Mouse (Mus musculus): ENCODE measurements around the gene Phb.
"Not testable (repeated sequence)": the region's sequence is repeated elsewhere in the genome, so short reads cannot be mapped to it uniquely, and the experiment has no call there.

Phb gene

DNA sequence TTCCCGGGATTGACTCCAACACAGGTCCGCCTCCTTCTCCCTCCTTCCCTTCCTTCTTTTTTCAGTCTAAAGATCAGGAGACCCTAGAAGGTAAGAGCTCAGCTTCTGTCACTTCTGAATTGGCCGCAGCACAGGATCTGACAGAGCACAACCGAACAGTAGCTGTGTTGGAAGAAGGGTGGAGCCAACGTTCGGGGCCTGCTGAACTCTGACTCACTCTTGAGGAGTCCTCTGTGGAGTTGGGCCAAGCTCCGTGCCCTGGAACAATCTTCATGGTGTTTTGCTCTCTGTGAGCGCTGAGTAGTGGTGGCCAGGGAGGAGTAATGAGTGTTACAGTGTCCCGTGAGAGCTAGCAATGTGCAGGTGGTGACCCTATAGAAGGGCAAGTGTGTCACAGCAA, 15.8 kb upstream of the Phb start:
- DNase-seq (ENCODE audit: low spot score in 2 of 2): no peak

GRCm38 (mm10) chr11:95657449-95657848, 9.3 kb upstream of the Phb start:
- no peak for DNase-seq (ENCODE audit: low spot score in 2 of 2)

DNA sequence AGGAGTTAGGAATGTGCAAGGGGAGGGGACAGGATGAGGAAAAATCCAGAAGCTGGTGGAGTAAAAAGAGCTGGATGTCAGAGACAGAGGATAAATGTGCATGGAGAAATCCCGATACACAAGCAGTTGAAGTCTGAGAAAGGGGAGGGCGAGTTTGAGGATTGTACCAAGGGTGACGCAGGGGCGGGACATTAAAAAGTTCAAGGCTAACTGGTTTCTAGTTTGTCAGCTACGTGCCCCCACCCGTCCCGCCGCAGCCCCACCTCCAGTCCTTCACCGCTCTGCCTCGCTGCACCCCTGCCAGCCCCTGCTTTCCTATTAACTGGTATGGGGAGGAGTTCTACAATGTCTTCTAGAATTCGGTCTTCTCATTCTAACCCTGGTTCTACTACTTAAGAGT, 420 bp downstream of the Phb start:
- DNase-seq (ENCODE audit: low spot score in 2 of 2): no peak

GRCm38 (mm10) chr11:95668086-95668485, 1.3 kb downstream of the Phb start:
- DNase-seq (ENCODE audit: low spot score in 2 of 2): not testable (repeated sequence)

GRCm38 (mm10) chr11:95675498-95675897, 8.7 kb downstream of the Phb start:
- DNase-seq (ENCODE audit: low spot score in 2 of 2): no peak

GRCm38 (mm10) chr11:95676307-95676706, 9.6 kb downstream of the Phb start:
- DNase-seq (ENCODE audit: low spot score in 2 of 2): peak; percentile 38 to 46

DNA sequence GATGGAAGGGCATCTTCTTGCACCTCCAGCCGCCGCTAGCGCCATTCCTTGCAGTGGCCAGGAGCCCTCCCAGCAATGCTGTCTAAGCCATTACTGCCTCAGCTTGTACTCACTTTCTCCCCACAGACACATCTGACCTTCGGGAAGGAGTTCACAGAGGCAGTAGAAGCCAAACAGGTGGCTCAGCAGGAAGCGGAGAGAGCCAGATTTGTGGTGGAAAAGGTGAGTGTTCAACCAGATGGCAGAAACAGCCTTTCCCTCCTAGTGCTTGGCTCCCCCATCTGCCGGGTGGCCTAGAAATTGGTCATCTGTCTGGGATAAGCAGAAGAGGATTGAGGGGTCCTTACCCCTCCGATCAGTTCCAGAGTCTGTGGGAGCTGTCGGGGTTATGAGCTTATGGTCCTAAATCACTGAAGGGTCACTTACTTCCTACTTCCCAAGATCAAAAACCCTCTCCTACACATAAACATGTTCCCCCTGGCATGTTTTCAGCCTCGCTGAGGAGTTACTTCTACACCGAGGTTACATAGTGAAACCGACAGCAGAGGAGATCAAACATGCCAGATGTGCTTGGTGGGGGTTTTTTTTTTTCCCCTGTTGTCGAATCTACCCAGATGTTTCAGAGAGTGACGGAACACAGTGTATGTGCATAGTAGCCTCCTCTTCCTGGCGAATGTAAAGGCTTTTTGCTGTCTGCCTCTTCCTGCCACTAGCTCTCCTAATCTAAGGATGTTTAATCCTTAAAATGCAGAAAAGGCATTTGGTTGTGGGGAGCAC, 11.4 kb downstream of the Phb start:
- no peak for DNase-seq (ENCODE audit: low spot score in 2 of 2)

- DNase-seq (ENCODE audit: low spot score in 2 of 2): no peak
Observed at GRCm38 (mm10) chr11:95681995-95682601, 15.3 kb downstream of the Phb start.

GRCm38 (mm10) chr11:95682946-95683345, 16.2 kb downstream of the Phb start:
- DNase-seq (ENCODE audit: low spot score in 2 of 2): no peak

- DNase-seq (ENCODE audit: low spot score in 2 of 2): peak; percentile 60 to 82
Observed at GRCm38 (mm10) chr11:95686031-95686430, 19.3 kb downstream of the Phb start.

- DNase-seq (ENCODE audit: low spot score in 2 of 2): no peak
Observed at GRCm38 (mm10) chr11:95687084-95687656, 20.4 kb downstream of the Phb start.

DNA sequence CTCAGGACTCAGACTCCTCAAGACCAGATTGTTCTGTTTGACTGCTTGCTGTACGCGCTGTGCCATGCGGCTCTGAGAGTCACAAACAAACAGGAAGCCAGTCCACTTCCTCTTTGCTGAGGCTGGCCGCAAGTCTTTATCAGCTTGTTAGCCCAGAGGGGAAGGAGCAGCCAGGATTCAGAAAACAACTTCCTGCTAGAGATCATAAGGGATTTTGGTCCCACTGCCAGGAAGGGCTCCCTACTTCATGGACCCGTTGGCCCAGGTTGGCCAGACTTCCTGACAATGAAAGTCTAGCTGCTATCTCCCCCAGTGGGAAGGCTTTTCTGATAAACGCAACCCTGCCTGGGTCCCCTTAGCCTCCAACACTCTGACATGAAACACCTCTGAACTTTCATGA, 21.8 kb downstream of the Phb start:
- no peak for DNase-seq (ENCODE audit: low spot score in 2 of 2)

- no peak for DNase-seq (ENCODE audit: low spot score in 2 of 2)
Observed at GRCm38 (mm10) chr11:95688981-95689380, 22.2 kb downstream of the Phb start.

DNA sequence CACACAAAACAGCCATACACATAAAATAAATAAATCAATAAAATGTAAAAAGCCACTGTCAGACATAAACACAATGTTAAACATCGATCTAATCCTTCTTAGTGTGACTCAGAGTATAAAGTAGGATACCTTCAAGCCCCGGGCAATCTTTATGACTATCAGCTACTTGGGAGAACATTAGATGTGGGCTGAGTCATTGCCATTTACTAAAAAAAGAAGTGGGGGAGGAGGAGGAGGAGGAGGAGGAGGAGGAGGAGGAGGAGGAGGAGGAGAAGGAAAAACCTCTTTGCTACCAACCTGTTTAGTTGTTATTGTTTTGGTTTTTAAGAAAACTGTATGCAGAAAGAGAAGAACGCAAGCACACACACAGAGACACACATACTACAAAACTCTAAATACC, 22.8 kb downstream of the Phb start:
- no peak for DNase-seq (ENCODE audit: low spot score in 2 of 2)

DNA sequence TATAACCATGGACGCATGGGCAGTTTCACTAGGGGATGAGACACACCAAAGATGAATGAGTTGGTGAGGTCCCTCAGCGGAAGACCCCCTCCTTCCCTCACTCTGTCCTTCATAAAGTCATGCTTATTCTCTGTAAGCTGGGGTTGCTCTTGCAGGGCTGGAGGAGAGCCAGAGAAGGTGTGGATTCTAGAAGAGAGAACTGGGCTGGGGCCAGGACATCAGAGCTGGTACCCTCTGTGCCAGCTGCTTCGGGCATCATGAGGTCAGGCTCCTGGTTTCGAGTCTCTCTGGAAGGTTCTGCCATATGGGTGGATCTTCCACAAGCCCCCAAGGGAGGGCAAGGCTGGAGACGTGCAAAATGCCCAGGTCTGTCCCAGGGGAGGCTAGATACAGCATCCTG, 31.8 kb downstream of the Phb start:
- no peak for DNase-seq (ENCODE audit: low spot score in 2 of 2)

- no peak for DNase-seq (ENCODE audit: low spot score in 2 of 2)
Observed at GRCm38 (mm10) chr11:95700778-95701739, 34.3 kb downstream of the Phb start.

DNA sequence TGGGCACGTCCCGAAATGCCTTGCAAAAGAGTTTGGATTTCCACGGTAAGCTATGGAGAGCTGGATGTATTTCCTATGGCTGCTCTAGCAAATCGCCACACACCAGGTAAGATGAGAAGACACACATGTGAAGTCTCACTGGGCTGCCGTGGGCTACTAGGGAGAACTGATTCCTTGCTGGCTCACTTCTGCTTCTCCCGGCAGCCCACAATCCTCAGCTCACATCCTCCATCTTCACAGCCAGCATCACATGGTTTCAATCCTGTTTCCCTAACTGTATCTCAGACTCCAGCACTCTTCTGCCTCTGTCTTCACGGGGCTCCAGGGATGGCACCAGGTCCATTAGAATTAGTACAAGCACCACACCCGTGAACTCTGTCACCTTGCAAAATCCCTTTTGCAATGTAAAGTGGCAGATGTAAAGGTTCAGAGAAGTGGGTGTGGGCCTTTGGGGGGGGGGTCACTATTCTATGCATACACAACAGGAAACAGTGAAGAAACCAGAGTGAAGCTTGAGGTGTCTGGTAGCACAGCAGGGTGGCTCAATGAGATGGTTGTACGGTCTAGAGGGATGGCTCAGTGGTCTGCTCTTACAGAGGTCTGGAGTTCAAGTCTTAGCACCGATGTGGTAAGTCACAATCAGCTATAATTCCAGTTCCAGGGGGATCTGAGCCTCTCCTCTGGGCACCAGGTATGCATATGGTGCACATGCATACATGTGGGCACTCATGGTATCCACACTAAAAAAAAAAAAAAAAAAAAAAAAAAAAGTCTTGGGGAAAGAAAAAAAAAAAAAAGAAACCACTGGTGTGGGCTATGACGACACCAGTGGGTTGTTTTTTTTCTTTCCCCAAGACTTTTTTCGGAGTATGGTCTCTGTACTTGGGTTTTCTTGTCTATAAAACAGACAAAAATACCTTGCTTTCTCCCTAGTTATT, 37.5 kb downstream of the Phb start:
- no peak for DNase-seq (ENCODE audit: low spot score in 2 of 2)

DNA sequence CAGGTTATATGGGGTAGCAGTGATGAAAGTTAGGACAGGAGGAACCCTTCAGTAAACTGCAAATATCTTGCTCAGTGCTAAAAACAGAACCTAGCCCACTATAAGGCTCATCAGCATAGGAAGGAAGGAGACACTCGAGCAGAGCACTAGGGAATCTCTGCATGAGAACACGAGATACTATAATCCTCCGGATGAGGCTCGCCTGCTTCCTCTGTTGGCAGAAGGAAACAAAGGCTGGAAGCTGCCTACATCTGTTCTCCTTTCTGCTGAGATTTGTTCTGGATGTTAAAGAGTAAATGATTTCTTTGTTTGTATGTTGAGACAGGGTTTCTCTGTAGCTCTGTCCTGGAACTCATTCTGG, 38.2 kb downstream of the Phb start:
- no peak for DNase-seq (ENCODE audit: low spot score in 2 of 2)

- DNase-seq (ENCODE audit: low spot score in 2 of 2): no peak
Observed at GRCm38 (mm10) chr11:95709534-95710040, 42.8 kb downstream of the Phb start.

DNA sequence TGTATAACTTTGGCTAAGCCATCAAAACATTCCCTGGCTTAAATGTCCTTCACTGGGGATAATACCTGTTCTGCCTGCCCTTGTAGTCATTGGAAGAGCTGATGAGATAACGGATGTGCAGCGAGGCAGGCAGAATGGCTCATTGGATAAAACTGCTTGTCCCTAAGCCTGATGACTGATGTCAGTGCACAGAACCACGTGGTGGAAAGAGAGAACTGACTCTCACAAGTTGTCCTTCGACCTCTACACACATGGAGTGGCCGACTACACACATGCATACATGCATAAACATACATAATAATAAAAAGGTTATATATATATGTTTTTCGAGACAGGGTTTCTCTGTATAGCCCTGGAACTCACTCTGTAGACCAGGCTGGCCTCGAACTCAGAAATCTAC, 43.7 kb downstream of the Phb start:
- no peak for DNase-seq (ENCODE audit: low spot score in 2 of 2)

GRCm38 (mm10) chr11:95712085-95712562, 45.4 kb downstream of the Phb start:
- DNase-seq (ENCODE audit: low spot score in 2 of 2): no peak
